Mouse (Mus musculus) E14TG2a.4 (cell line): ENCODE measurements at regions not wholly inside any gene's neighbourhood (a gene's known extent, or its start where the extent isn't known, plus 50 kb on each side); places are given as distances from the start of the nearest gene placed in this dataset.

Experiments used
- CTCF ChIP-seq: conservative IDR thresholded peaks from 2 replicates; pipeline ENCODE4 v1.5.1; 2014; ENCODE audit warnings: low read length
- NANOG ChIP-seq: IDR thresholded peaks from 2 replicates; pipeline ENCODE4 v1.6.1; 2014; ENCODE audit warnings: borderline replicate concordance, low read length, mixed read lengths
- POU5F1 ChIP-seq: IDR thresholded peaks from 2 replicates; pipeline ENCODE4 v1.6.1; 2014; ENCODE audit warnings: low read length, borderline replicate concordance

GRCm38 (mm10) chr10:60923806-60924205 is 92.4 kb upstream of the Unc5b start:
- TF ChIP-seq CTCF (no peak), POU5F1 (no peak), NANOG (no peak)
